Mouse (Mus musculus): ENCODE measurements around the gene Cdkn2c.

The Cdkn2c gene

GRCm38 (mm10) chr4:109657021-109657850 is 9.8 kb downstream of the Cdkn2c start:
- peak; percentile 80 for DNase-seq (ENCODE audit: low read depth)

GRCm38 (mm10) chr4:109656301-109656700 is 10.7 kb downstream of the Cdkn2c start:
- DNase-seq (ENCODE audit: low read depth) = peak; percentile 49

- DNase-seq (ENCODE audit: low read depth) = no peak
These were observed 11.3 kb downstream of the Cdkn2c start for GRCm38 (mm10) chr4:109655738-109656137.

GRCm38 (mm10) chr4:109654701-109655100 is 12.3 kb downstream of the Cdkn2c start:
- DNase-seq (ENCODE audit: low read depth) = no peak

GRCm38 (mm10) chr4:109653251-109653650 is 13.7 kb downstream of the Cdkn2c start:
- DNase-seq (ENCODE audit: low read depth) = no peak

GRCm38 (mm10) chr4:109649331-109649730 is 17.7 kb downstream of the Cdkn2c start:
- no peak for DNase-seq (ENCODE audit: low read depth)

- peak; percentile 82 for DNase-seq (ENCODE audit: low read depth)
These were observed 19.7 kb downstream of the Cdkn2c start for GRCm38 (mm10) chr4:109647281-109647680.

- DNase-seq (ENCODE audit: low read depth) = no peak
These were observed 25.5 kb downstream of the Cdkn2c start for GRCm38 (mm10) chr4:109641451-109641850.

GRCm38 (mm10) chr4:109640141-109640540 is 26.8 kb downstream of the Cdkn2c start:
- DNase-seq (ENCODE audit: low read depth) = peak; percentile 69

GRCm38 (mm10) chr4:109639356-109639755 is 27.6 kb downstream of the Cdkn2c start:
- DNase-seq (ENCODE audit: low read depth) = no peak

GRCm38 (mm10) chr4:109634971-109635370 is 32.0 kb downstream of the Cdkn2c start:
- peak; percentile 41 for DNase-seq (ENCODE audit: low read depth)

- DNase-seq (ENCODE audit: low read depth) = no peak
These were observed 36.0 kb downstream of the Cdkn2c start for GRCm38 (mm10) chr4:109631029-109631428.

GRCm38 (mm10) chr4:109630215-109630614 is 36.8 kb downstream of the Cdkn2c start:
- DNase-seq (ENCODE audit: low read depth) = no peak

- DNase-seq (ENCODE audit: low read depth) = peak; percentile 24
These were observed 54.4 kb downstream of the Cdkn2c start for GRCm38 (mm10) chr4:109612596-109612995.

Measured in NIH3T3 (cell line).